Mouse (Mus musculus): ENCODE data around the gene Gdap2. TPM values are rescaled to one million over a fixed set of nuclear protein-coding genes. Genes with fewer than 3 reads are reported as not detected.

Gdap2 gene
- polyA plus RNA-seq (2012; rRNA removed): 10.8 and 14.7 TPM in 2 replicates

DNA sequence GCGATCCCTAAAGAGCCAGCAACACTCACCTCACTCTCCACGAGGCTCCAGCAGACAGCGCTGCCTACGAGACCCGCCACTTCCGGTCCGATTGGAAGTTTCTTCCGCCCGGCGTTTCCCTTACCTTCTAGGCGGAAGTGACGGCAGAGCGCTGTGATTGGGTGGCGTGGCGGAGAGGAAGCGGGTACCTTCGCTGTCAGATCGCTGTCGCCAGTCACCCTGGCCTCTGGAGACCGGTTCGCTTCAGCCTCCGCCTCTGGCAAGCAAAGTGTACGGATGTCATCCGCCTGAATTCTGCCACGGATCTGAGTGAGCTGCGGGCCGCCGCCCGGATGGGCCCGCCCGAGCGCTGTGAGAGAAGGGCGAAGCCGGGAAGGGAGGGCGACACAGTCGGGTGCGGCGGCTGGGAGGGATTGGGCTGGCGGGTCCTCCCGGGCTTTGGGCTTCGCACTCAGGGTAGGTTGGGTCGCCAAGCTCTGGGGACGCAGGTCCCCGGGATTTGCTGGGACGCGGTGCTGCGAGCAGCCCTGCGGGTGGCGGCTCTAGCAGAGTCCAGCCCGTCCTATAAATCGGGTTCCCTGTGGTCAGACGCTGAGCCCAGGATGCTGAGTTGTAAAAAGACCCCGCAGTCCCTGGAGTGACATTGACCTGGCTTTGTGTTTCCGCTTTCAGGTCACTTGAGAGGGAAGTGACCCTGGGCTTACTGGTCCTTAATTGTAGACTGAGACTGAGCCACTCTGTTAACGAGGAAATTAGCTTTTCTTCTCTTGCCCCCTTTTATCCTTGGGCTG, at the start of gene Gdap2, which contains the start of gene Wdr3:
Gdap2 (plus strand) TSS at position 67 of the 791 bp plus-strand sequence.
Wdr3 (minus strand) TSS at position 93 of the 791 bp plus-strand sequence.
- under 1% methylated on average over 55 of the region's 55 CpGs for WGBS
- peak; percentile 94 for DNase-seq
- peaks cover 3% of the 10 kb centered on the region for H3K4me1 ChIP-seq (ENCODE audit: control insufficient read depth, insufficient read depth, low read length)
- peak within 1 kb of the TSS; percentile 79 for H3K4me3 ChIP-seq (replicated peaks; ENCODE audit: extremely low read depth, low read depth, low read length)
- TF ChIP-seq POLR2A (IDR thresholded peaks at IDR 0.05; ENCODE audit: borderline replicate concordance, extremely low read depth, low read depth, low read length) (peak; percentile 98), CTCF (IDR thresholded peaks at IDR 0.05; ENCODE audit: insufficient read depth, low read length) (no peak)

DNA sequence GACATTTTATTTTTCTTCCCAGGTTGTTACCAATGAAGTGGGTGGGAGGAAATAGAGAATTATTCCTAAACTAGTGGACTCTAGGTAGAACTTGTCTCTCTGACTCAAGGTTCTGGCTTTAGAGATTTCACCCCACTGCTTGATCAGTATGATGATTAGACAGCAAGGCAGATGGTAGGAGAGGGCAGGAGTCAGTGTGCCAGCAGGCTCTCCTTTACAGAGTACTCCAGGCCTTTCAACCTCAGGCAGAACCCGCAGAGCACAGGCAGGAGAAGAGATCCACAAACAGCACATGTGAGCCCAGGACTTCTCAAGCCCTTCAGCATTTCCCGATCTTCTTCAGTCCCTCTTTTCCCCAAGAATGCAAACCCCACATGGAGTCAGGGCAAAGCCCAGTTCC, 43.5 kb upstream of the Gdap2 start:
- 65% methylated on average over 2 of the region's 2 CpGs for WGBS
- TF ChIP-seq CTCF (IDR thresholded peaks at IDR 0.05; ENCODE audit: insufficient read depth, low read length) (no peak), POLR2A (IDR thresholded peaks at IDR 0.05; ENCODE audit: borderline replicate concordance, extremely low read depth, low read depth, low read length) (no peak)

DNA sequence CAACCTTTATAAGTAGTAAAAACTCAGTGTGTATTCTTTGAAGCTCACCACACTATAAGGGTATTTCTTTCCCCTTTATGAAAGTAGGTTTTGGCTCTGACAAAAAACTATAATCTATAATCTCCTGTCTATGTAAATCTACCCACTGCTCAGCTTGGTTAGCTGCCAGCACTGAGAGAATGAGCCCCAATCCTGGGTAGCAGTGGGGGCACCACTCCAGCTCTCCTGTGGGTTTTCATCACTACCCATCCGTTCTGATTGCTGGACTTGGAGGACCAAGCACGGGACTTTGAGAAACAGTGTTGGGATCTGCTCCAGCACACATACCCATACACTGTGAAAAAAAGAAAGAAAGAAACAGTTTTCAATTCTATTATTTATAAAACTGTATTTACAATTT, 40.2 kb upstream of the Gdap2 start:
- WGBS: 59% methylated on average over 2 of the region's 2 CpGs
- Histone ChIP-seq H3K4me1 (ENCODE audit: control insufficient read depth, insufficient read depth, low read length) (no peaks in the 10 kb centered on the region), H3K4me3 (replicated peaks; ENCODE audit: extremely low read depth, low read depth, low read length) (no peak overlapping the region)
- TF ChIP-seq CTCF (IDR thresholded peaks at IDR 0.05; ENCODE audit: insufficient read depth, low read length) (no peak), POLR2A (IDR thresholded peaks at IDR 0.05; ENCODE audit: borderline replicate concordance, extremely low read depth, low read depth, low read length) (no peak)
- DNase-seq: no peak

More for the DNA sequence above, 43.5 kb upstream of the Gdap2 start:
- H3K4me1 ChIP-seq (ENCODE audit: control insufficient read depth, insufficient read depth, low read length): no peaks in the 10 kb centered on the region
- DNase-seq: no peak
- no peak overlapping the region for H3K4me3 ChIP-seq (replicated peaks; ENCODE audit: extremely low read depth, low read depth, low read length)

DNA sequence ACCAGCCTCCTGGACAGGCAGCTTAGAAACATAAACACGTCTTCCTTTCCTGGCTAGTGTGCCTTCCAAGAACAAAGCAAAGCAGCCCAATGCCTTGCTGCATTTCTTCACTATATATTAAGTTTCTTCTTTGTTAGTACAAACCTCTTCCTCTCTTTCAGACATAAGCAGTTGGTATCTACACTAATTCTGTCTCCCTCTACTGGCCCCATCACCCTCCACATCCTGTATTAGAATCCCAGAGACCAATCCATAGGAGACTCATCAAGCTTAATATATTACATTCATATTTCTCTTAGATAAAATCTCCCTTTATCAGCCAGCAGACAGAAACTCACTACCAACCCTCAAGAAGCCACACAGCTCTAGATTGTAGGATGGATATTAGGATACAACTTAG, 39.7 kb upstream of the Gdap2 start:
- H3K4me3 ChIP-seq (replicated peaks; ENCODE audit: extremely low read depth, low read depth, low read length): no peak overlapping the region
- DNase-seq: no peak
- no peaks in the 10 kb centered on the region for H3K4me1 ChIP-seq (ENCODE audit: control insufficient read depth, insufficient read depth, low read length)
- TF ChIP-seq POLR2A (IDR thresholded peaks at IDR 0.05; ENCODE audit: borderline replicate concordance, extremely low read depth, low read depth, low read length): no peak
- no peak for TF ChIP-seq CTCF (IDR thresholded peaks at IDR 0.05; ENCODE audit: insufficient read depth, low read length)
- WGBS: 32% methylated on average over 1 of the region's 1 CpGs

DNA sequence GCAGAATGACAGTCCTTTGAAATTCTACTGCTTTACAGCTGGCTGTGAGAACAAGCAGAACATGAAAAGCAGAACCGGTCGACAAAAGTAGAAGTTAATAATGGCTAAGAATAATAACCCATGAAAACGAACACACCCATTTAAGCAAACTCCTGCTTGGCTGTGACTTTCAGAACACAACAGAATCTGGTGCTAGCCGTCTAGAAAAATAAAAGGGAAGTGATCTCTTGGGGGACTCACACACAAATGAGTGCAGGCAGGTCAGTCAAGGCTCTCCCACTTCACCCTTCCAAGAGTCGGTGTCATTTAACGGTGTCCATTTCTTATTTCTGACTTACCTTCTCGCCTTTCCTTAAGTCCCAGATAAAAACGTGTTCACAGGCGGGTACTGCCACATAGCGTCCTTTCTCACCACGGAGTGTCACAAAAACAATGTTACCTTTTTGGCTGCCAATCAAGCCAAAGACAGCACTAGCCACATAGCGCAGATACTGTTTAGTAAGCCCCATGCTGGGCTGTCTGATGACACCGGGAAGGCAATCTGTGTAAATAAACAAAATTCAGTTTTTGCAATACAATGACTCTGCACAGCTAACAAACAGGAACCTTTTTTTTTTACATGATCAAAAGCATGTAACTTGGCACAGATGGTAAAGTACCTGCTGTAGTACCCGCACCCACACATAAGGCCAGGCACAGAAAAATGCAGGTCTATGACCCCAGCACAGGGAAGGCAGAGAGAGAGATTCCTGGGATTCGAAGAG, 1.3 kb upstream of the Gdap2 start:
- peaks cover 3% of the 10 kb centered on the region for H3K4me1 ChIP-seq (ENCODE audit: control insufficient read depth, insufficient read depth, low read length)
- no peak for DNase-seq
- TF ChIP-seq POLR2A (IDR thresholded peaks at IDR 0.05; ENCODE audit: borderline replicate concordance, extremely low read depth, low read depth, low read length): no peak
- TF ChIP-seq CTCF (IDR thresholded peaks at IDR 0.05; ENCODE audit: insufficient read depth, low read length): no peak
- WGBS: 78% methylated on average over 15 of the region's 15 CpGs
- no peak overlapping the region for H3K4me3 ChIP-seq (replicated peaks; ENCODE audit: extremely low read depth, low read depth, low read length)

DNA sequence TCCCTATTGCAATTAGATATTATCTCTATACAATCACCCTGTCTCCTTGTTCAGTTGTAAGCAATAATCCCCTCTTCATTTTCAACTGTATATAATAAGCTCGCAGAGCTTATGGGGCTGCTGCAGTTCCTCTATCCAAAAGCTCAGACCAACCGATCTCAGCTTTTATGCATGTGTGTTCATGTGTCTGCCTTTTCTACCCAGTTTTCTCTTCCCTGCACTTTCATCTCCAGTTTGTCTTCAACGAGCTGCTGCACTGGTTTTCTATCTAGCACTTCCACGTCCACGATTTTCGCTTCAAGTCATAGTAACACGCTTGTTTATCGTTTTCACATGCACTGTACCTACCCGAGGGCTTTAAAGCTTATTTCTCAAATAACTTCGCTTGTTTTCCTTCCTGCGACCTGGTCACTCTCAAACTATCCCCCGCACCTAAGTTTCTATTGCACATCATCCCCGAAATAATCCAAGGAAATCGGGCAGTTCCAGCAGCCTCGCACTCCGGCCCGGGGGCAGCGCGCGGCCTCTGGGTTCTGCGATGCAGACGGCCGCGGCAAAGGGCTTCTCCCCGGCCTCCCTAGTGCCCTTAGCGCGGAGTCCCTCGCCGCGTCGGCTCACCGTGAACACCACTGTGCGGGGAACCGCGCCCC, 391 bp upstream of the Gdap2 start:
- peaks cover 3% of the 10 kb centered on the region for H3K4me1 ChIP-seq (ENCODE audit: control insufficient read depth, insufficient read depth, low read length)
- WGBS: under 1% methylated on average over 35 of the region's 35 CpGs
- TF ChIP-seq CTCF (IDR thresholded peaks at IDR 0.05; ENCODE audit: insufficient read depth, low read length): no peak
- TF ChIP-seq POLR2A (IDR thresholded peaks at IDR 0.05; ENCODE audit: borderline replicate concordance, extremely low read depth, low read depth, low read length): no peak
- peak overlapping the region; percentile 79 for H3K4me3 ChIP-seq (replicated peaks; ENCODE audit: extremely low read depth, low read depth, low read length)
- DNase-seq: no peak

DNA sequence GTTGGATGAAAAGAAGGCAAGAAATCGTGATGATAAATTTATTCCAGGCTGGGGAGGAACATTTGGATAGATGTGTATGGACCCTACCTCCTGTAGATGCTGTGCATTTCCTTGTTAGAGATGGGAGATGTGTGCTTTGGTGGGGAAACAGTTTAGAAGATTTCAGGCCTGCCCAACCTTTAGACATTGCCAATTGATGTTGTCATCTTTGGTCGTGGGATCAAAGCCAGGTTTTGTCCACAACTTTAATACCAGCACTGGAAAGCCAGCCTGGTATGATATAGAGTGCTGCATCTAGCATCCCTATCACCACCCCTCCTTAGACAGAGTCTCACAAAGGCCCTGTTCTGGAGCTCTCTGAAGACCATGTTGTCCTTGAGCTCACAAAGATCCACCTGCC, 1.4 kb downstream of the Gdap2 start:
- TF ChIP-seq POLR2A (IDR thresholded peaks at IDR 0.05; ENCODE audit: borderline replicate concordance, extremely low read depth, low read depth, low read length) (no peak), CTCF (IDR thresholded peaks at IDR 0.05; ENCODE audit: insufficient read depth, low read length) (no peak)
- H3K4me3 ChIP-seq (replicated peaks; ENCODE audit: extremely low read depth, low read depth, low read length): no peak overlapping the region
- peaks cover 3% of the 10 kb centered on the region for H3K4me1 ChIP-seq (ENCODE audit: control insufficient read depth, insufficient read depth, low read length)
- 77% methylated on average over 2 of the region's 2 CpGs for WGBS
- no peak for DNase-seq

DNA sequence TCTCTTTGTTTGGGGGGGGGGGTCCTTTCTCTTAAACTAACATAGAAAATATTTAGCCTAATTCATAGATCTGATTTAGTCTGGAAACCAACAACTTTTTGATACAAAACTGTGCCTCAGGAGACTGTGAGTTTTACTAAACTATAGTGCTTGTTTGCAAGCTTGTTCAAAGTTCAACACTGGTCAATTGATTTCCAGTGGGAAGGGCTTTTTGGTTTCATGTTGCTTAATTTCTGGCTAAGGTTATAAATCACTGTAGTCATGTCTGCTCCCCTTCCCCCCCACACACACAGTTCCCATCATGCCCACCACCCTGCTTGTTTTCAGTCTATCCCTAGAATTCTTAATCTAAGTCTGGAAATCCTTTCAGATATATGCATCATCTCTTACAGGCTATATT, 2.8 kb downstream of the Gdap2 start:
- Histone ChIP-seq H3K4me1 (ENCODE audit: control insufficient read depth, insufficient read depth, low read length) (peaks cover 3% of the 10 kb centered on the region), H3K4me3 (replicated peaks; ENCODE audit: extremely low read depth, low read depth, low read length) (no peak overlapping the region)
- DNase-seq: no peak
- no peak for TF ChIP-seq CTCF (IDR thresholded peaks at IDR 0.05; ENCODE audit: insufficient read depth, low read length)
- TF ChIP-seq POLR2A (IDR thresholded peaks at IDR 0.05; ENCODE audit: borderline replicate concordance, extremely low read depth, low read depth, low read length): no peak

DNA sequence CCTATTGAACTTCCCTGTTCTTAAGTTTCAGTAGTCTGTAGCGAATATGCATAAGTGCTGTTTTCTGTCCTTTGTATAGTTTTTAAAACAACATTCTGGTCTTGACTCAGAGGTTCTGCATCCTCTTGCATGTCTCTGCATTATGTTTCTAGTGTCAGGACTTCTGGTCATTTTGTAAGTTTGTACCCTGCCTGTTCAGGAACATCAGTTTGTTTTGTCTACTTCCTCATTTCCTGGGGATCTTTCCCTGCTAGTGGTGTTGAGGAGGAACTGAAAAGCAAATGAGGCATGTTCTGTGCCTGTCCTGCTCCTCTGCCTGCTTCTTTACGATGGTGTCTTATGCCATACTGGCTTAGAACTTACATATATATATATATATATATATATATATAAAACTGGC, 13.8 kb downstream of the Gdap2 start:
- no peaks in the 10 kb centered on the region for H3K4me1 ChIP-seq (ENCODE audit: control insufficient read depth, insufficient read depth, low read length)
- no peak for TF ChIP-seq CTCF (IDR thresholded peaks at IDR 0.05; ENCODE audit: insufficient read depth, low read length)
- no peak for TF ChIP-seq POLR2A (IDR thresholded peaks at IDR 0.05; ENCODE audit: borderline replicate concordance, extremely low read depth, low read depth, low read length)
- no peak for DNase-seq
- no peak overlapping the region for H3K4me3 ChIP-seq (replicated peaks; ENCODE audit: extremely low read depth, low read depth, low read length)
- 84% methylated on average over 2 of the region's 2 CpGs for WGBS

All from lung, adult 2 months (tissue).